Mouse (Mus musculus) brain, embryonic 18.5 days (tissue): ENCODE results near the gene Trappc3.
"Not testable (repeated sequence)": the region's sequence is repeated elsewhere in the genome, so short reads cannot be mapped to it uniquely, and the experiment has no call there.

ENCODE experiments used
- DNase-seq: peaks from one replicate; pipeline ENCODE4 v3.0.0-alpha.2; 2012; ENCODE audit warnings: low read depth, low spot score

Trappc3 gene

DNA sequence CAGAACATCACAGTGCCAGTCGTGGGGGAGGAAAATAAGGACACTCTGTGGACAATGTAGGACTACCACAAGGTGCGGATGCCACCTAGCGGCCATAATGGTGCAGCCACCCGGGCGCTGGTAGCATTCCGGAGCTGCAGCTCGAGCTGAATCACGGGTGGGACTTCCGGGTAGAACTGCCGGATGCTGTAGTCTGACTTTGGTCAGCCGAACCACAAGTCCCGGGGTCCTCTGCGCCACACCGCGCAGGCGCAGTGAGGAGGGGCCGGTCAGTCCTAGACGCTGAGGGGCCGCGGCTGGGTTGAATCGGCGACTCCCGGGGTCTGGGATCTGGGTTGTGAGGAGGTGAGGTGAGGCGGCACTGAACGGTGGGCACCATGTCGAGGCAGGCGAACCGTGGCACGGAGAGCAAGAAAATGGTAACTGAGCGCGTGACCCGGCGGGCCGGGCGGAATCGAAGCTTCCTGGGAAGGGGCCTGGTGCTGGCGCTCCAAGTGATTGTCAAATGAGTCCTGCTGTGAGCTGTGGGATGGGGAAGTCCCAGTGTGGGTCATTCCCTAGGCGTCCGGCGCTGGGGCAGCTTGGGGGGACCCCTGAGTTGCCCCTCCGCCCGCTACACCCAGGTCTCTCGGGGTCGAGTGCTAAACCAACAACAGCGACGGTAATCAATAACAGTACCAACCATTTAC lies at the start of gene Trappc3:
Trappc3 (plus strand) TSS at position 207 of the 689 bp plus-strand sequence.
- peak; percentile 96 for DNase-seq

DNA sequence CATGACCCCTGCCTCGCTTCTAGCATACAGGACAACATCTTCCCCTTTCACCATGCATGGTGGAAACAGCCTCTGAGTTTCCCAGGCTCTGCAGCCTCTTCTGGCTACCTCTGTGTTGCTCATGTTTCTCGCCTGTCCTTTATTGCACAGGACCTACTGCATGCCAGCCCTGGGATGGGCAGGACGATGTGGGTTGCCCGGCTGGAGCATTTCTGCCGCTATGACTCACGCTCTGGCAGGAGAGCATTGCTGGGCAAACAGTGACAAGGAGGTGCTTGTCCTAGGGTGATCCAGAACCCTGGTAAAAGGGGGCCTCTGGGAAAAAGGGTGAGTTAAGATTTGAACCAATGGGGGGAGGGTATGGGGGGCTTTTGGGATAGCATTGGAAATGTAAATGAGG lies 44.4 kb upstream of the Trappc3 start:
- no peak for DNase-seq

DNA sequence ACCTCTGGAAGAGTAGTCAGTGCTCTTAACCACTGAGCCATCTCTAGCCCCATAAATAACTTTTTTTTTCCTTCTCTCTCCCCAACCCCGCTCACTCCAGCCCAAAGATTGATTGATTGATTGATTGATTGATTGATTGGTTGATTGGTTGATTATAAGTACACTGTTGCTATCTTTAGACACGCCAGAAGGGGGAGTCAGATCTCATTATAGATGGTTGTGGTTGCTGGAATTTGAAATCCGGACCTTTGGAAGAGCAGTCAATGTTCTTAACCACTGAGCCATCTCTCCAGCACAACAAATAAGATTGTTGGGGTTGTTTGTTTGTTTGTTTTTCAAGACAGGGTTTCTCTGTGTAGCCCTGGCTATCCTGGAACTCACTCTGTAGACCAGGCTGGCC lies 42.6 kb upstream of the Trappc3 start:
- DNase-seq = not testable (repeated sequence)

DNA sequence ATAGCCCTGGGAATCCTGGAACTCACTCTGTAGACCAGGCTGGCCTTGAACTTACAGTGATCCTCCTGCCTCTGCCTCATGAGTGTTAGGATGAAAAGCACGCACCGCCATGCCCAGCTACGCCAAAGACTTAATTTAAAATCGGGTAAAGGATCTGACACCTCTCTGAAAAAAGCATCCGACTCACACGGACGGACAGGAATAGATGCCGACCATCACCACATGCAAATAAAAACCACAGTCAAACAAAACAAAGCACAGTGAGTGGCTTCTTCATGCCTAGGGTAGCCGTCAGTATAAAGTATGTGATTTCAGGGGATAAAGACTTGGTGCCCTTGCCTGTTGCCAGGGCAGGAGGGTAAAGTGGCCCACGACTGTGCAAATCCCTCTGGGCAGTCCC lies 42.1 kb upstream of the Trappc3 start:
- DNase-seq = no peak

DNA sequence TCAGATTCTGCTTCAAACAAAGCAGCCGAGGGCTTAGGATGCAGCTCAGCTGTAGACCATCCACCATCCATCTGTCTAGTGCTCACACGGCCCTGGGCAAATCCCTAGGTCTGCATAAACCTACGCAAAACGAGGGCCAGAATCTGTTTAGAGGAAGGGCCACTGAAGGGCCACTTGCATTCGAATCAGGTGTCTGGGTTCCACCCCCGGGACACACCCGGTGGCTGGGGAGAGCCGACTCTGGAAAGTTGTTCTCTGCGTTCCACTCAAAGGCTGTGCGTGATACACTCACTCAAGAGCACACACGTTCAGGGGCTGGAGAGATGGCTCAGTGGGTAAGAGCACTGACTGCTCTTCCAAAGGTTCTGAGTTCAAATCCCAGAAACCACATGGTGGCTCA lies 39.5 kb upstream of the Trappc3 start:
- DNase-seq = no peak

DNA sequence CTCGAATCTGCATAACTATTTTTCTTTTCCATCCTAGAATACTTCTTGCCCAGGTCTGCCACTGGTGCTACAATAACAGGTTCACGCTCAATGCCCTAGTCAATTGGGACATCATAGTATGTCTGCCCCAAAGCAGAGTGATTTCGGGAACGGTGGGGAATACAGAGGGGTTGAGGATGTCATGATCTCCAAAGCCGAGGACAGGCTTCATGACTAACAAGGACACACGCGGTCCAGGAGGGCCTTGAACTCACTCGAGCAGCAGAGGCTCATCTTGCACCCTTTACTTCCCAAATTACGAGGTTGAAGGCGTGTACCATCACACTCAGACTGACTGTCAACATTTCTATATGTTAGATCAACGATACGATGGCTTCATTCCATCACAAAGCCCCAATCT lies 35.5 kb upstream of the Trappc3 start:
- DNase-seq = no peak

DNA sequence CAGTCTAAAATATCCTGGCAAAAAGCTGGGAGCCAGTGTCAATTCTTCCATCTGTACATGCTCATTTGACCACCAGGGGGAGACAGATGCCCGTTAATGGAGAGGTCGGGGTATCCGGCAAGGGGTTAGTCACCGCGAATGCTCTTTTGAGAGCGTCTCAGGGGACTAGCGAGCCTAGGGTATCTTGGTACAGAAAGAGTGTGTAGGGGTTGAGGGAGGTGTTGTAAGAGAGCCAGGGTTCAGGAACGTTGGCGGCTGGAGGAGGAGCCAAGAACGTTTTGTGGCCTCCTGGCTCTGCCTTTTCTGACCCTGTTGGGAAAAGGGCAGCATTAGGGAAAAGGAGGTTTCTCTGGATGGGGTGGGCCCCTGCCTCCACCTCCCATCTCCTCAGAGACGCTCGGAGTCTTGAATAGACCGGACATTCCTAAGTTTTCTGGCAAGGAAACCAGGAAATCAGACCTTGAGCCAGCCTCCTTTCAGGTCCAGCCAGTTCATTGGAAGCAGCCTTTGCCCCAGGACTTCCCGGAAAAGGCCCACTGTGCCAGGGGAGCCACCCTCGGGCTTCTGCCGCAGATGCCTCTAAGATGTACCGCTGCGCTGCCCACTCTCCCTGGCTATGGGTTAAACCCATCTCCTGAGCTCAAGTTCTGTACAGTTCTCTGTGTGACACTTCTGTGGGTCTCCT lies 34.9 kb upstream of the Trappc3 start:
- DNase-seq = no peak

DNA sequence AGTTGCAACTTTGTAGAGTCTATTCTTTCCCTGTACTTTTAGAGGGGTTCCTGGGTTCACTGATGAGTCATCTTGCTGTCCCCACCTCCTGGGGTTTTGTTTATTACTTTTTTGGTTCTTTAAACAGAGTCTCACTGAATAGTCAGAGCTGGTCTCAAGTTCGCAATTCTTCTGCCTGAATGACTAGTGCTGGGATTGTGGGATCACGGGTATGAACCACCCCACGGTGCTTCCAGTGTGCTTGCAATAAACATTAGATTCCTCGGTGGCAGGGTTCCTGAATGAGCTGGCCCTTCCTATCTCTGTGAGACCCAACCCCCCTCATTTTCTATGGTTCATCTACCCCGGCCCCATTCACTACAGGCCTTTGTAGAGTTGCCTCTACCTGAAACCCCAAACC lies 34.0 kb upstream of the Trappc3 start:
- no peak for DNase-seq

DNA sequence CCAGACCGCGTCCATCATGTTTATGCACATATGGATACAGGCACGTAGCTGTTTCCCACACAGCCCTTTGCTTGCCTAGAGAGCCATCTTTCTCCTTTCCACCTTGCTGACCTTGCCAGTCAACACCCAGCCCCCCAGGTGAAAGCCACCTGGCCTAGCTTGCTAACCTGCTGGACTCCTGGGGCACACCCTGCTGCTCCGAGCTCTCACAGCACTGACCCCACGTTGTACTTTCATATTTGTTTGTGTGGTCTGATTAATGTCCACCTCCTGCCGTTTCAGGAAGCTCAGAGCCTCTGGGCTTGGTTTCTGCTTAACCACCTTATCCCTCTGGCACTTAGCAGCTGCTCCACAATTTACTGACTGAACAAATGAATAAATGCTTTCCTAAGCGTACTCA lies 32.2 kb upstream of the Trappc3 start:
- DNase-seq = no peak

DNA sequence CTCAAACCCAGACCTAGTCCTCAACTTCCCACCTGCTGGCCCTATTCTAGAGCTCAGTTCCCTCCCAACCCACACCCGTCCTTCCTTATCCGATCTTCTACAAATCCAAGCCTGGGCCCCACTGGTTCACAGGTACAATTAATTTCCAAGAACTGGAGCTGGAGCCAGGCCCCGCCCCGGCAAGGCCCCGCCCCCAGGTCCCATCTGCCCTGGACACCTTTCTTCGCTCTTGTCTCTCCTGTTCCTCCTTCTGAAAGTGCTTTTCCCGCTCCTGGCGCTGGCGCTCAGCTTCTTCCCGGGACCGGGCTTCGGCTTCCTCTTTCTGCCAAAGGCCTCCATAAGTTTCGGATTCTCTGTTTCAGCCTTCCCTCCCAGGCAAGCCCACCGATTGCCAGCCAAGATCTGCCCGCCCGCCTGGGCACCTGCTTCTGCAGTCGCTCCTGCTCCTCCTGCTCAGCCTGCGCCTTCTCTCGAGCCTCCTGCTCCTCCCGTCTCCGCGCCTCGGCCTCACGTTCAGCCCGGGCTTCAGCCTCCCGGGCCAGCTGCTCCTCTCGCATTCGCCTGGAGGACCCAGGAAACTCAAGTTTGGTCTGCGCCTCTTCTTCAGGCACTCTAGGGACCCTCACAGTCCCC lies 28.3 kb upstream of the Trappc3 start:
- DNase-seq = no peak

DNA sequence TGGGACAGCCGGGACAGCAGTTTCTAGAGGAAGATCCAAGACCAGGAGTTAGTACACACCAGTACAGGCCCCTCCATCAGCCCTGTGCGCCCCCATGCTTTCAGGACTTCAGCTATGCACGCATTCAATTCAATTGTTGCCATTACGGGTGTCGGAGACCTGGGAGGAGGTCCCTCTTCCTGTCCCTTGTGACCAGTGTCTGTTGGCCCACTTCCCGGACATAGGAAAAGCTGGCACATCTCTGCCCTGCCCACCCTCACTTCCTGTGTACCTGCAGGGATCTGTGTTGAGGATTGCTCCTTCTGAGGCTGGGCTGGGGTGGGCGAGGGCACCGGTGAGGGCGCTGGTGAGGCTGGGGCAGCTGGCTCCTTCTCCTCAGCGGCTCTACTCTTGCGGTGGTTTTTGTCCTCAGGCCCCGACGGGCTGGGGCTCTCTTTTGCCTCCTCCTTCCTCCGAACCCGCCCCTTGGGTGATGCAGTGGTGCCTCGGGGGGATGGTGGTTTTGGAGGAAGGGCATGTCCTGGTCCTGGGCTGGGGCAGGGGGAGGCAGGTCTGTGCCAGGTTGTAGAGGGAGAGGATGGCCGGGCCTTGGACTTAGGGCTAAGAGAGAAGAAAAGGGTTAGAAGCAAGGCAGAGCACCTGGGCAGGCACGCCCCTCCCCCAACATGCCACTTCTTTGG lies 27.5 kb upstream of the Trappc3 start:
- no peak for DNase-seq

DNA sequence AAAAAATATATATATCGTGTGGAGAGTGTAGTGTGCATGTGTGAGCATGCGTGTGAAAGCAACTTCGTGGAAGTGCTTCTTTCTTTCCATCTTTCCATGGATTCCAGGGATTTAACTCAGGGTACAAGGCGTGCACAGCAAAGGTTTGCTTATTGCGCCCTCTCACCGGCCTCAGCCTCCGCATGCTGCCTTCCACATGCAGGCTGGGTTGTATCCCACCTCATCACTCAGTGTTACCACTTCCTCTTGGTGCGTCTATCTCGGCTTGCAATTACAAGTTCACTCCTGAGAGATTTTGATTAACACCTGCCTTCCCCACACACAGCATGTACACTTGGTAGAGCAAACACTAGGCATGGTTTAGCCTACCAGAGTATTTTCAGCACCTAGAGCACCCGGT lies 26.9 kb upstream of the Trappc3 start:
- DNase-seq = no peak

DNA sequence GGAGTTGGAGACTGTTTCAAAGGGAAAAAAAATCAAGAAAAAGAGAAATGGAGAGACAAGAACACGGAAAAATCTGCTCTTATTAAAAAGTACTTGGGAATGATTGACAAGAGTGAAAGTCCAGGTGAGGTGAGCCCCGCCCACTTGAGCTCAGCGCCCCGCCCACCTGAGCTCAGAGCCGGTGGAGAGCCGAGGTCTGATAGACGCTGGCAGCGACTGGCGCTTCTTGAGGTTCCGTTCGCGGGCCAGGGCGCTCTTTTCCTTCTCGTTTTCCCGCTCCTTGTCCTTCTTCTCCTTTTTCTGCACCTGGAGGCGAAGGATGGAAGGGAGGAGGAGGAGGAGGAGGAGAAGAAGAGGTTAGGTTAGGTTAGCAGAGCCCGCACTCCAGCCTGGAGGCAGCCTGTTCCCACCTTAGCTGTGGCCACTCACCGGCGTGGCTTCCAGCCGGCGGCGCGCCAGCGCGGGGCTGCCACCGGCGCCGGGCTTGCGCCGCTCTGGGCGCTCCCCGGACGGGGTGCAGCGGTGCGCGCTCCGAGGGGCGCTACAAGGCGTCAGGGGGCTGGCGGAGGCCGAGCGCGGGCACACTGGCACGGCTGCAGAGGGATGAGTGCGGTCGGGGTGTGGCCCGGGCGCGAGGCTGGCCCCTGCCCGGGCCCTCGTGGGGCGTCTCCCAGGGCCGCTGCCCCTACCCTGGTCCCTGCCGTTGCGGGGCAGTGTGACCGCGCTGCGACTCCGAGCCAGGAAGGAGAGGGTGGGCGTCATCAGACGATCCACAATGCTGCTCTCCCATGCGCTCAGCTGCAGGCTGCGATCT lies 25.5 kb upstream of the Trappc3 start:
- DNase-seq = no peak

DNA sequence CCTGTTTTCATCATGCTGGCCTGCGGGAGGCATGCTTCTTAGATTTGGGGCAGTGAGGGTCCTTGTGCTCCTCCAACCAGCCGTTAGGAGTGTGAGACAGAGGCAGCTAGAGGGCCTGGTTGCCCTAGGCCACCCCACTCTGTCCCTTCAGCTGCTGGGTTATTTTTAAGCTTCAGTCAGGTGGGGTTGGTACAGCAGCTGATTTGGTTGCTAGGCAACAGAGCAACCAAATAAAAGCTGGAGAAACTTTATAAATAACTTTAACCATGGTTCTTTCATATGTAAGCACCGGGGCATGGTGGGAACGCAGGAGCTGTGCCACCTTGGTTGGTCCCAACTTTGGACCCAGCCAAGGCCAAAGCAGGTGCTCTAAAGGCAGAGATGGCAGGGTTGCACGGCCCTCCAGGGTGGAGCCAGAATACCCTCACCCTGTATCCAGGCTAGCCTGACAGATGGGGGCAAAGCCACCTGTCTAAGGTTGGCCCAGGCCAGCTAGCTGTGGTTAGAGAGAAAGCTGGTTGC lies 24.3 kb upstream of the Trappc3 start:
- DNase-seq = no peak

DNA sequence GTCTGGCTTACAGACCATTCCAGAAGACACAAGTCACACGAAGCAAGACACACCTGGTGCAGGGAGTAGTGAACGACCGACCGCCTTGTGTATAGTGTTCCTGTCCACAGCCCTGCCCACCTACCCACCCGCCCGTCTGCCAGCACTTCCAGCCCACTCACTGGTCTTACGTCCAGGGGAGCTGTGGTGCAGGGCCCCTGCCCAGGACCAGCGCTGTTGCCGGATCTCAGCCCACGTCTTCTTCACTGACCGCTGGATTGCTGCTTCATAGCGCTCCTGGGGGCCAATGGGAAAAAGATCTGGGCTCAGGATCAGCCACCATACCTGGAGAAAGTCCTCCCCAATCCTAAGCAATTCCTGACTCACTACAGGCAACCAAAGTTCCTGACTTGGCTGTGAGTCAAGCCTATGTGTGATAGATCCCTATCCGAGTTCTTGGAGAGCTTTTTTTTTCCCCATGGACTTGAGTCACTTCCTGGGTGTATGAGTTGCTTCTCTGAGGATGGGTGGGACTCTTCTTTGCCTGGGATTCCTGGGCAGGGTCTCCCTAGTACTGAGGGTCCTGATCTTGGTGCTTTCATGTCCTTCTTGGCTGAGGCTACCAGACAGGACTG lies 22.2 kb upstream of the Trappc3 start:
- no peak for DNase-seq

DNA sequence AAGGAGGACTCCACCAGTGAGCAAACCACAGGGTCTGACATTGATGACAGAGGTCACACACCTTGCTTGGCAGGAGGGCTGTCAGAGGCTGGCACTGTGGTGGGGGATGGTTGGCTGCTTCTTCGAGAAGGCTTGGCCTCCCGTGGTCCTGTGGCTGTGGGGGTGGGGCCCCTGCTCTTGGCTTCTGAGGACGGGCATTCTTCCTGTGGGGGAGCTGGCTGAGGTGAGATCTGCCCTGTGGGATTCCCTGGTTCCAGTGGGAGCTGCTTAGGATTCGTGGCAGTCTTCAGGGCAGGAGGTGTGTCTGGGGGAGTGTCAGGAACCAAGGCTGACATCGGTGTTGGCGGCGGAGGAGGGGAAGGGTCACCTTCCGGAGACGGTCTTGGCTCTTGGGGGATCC lies 20.2 kb upstream of the Trappc3 start:
- no peak for DNase-seq

DNA sequence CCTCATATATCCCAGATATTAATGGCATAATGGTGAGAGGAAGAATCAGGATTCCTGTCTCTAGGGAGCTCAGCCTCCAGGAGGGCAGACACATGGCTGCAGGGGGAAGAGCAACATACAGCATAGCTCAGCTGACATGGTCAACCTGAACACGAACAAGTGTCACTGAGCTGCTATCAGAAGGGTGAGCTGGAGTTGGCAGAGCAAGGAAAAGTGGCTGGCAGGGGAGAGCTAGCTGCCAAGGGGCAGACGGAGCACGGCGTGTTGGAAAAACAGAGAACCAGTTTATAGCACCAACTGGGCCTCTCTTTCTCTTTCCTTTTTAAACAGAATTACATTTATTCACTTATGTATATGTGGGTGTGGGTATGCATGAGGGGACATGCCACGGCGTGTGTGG lies 19.6 kb upstream of the Trappc3 start:
- no peak for DNase-seq

DNA sequence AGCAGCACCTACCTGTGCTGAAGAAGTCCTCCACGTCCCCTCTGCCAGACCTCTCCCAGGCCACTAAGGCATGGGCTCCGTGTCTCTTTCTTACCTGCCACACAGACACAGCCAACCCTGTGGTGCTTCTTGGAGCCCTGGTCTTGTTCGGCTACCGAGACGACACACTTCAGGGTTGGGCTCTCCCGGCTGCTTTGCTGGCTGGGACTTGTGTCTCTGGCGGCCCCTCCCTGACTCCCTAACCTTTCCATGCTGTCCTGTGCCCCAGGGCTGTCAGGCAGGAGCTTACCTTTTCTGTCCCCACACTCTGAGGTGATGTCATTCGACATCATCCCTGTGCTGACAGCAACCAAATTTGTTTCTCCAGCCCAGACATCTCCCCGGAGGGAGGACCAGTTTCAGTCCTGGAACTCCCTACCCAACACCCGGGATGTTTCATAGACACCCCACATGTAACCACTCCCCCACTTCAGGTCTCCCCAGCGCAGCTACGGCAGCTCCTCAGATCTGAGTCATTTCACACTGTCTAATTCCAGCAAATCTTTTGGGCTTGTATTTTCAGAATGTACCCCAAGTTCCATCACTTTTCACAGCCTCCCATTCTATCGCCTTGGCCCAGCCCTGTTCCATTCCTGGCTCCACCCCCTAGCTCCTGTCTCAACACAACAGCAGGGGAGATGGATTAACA lies 15.8 kb upstream of the Trappc3 start:
- no peak for DNase-seq

DNA sequence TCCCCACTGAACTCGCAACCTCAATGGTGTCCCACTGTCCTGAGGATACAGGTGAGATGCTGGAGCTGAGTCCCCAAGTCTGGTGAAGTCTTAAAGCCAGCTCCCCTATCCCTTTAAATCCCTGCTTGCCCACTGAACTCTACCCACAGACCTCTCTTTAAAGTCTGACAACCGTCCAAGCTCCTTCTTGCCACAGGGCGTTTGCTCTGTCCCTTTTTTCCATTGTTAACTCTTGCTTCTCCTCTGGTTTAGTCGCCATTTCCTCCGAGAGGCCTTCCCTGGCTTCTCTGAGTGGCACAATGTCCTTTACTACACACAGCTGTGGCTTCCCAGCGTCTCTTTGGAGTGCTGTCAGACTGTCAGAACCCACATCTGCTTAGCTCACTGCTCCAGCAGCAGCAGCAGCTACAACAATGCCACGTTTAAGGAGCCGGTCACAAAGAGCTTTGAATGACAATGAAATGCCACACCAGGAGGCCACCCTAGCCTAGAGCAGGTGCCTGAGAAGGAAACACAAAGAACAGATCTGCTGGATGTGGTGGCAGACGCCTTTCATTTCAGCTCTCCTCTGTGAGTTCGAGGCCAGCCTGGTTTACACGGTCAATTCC lies 13.8 kb upstream of the Trappc3 start:
- no peak for DNase-seq

DNA sequence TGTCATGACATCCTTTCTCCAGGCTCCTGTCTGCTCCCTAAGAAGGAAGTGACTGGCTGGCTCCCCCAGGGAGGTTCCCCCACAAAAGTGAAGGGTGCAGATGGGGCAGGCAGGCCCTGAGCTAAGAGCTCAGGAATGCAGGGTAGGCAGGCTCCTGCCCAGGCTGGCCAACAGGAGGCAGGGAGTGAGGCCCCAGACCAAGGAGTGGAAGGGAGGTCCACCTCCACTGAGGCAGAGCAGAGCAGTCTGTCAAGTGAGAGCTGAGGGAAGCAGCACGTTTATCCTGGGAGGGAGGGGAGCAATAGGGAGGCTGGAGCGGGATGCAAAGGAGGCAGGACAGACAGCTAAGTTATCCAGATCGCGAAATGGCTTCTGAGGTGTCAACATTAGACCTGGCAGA lies 11.5 kb upstream of the Trappc3 start:
- no peak for DNase-seq
